Comparison of ENCODE assay signal across 18 mouse cellular contexts in the genomic region with DNA sequence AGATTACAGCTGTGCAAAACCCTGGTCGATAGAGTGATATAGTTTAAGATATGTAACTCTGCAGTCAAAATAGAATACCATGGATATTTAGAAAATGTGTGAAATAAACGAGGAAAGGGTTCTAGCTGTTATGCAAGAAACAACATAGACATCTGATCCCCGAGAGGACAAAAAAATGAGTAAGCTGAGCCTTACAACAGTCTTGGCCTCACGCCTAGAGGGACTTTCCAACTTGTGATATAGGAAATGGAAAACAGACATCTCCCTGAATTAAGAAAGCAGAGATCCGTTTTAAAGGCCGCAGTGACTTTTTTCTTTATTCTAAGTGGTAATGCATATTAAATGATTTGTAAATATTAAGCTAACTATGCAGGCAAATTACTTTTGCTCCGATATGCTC. TPM values are rescaled to one million over a fixed set of nuclear protein-coding genes. Genes with fewer than 3 reads are reported as not detected.
DNase-seq lines count a peak whose midpoint lies in the region; ATAC-seq and TF ChIP-seq lines count a peak whose summit lies in the region.
"Had no signal": no experiment of that assay in that cellular context is flagged by ENCODE, and none has a peak within 500 bp of the region (broad histone marks: within the 10 kb centered on the region; RNA-seq: fewer than 3 reads in every experiment).

No protein-coding gene starts in this region.

- TF ChIP-seq CTCF in brain, embryonic 14.5 days (IDR thresholded peaks at IDR 0.05; ENCODE audit: borderline replicate concordance, extremely low read depth, insufficient read depth, insufficient read length), result no peak

- 51% methylated on average over 7 of the region's 7 CpGs for WGBS in limb, embryonic 14.5 days
- 88% methylated on average over 7 of the region's 7 CpGs for WGBS in limb, embryonic 10.5 days
- WGBS in midbrain, embryonic 11.5 days, result 90% methylated on average over 7 of the region's 7 CpGs
- 88% methylated on average over 7 of the region's 7 CpGs for WGBS in forebrain, embryonic 13.5 days

- H3K4me1 ChIP-seq in limb, embryonic 14.5 days (ENCODE audit: control insufficient read depth, insufficient read depth, low read length), result peaks cover 11% of the 10 kb centered on the region; the same call in 1 of the 2 replicates
- H3K4me1 ChIP-seq in limb, embryonic 10.5 days, result no peaks in the 10 kb centered on the region
- no peaks in the 10 kb centered on the region for H3K4me1 ChIP-seq in midbrain, embryonic 11.5 days (ENCODE audit: control insufficient read depth, insufficient read depth, low read length)
- H3K4me1 ChIP-seq in forebrain, embryonic 13.5 days, result no peaks in the 10 kb centered on the region
- H3K4me1 ChIP-seq: forebrain, embryonic 10.5 days; midbrain, embryonic 15.5 days had no signal

- H3K27me3 ChIP-seq in limb, embryonic 14.5 days (ENCODE audit: control insufficient read depth, insufficient read depth, low read length), result no peaks in the 10 kb centered on the region
- no peaks in the 10 kb centered on the region for H3K27me3 ChIP-seq in limb, embryonic 10.5 days (ENCODE audit: low read depth, poor library complexity, severe bottlenecking)
- H3K27me3 ChIP-seq in midbrain, embryonic 11.5 days (ENCODE audit: control insufficient read depth, insufficient read depth, low read length), result no peaks in the 10 kb centered on the region
- H3K27me3 ChIP-seq in forebrain, embryonic 13.5 days, result no peaks in the 10 kb centered on the region
- H3K27me3 ChIP-seq: limb, embryonic 12.5 days; midbrain, embryonic 15.5 days had no signal

- H3K4me3 ChIP-seq in limb, embryonic 14.5 days (replicated peaks; ENCODE audit: low read length), result no peak overlapping the region
- no peak overlapping the region for H3K4me3 ChIP-seq in limb, embryonic 10.5 days
- H3K4me3 ChIP-seq in midbrain, embryonic 11.5 days (ENCODE audit: low read depth, low read length), result no peak overlapping the region
- no peak overlapping the region for H3K4me3 ChIP-seq in forebrain, embryonic 13.5 days
- H3K4me3 ChIP-seq: forebrain, embryonic 10.5 days; hindbrain, embryonic 10.5 days; limb, embryonic 12.5 days; midbrain, embryonic 15.5 days had no signal

- no peaks in the 10 kb centered on the region for H3K36me3 ChIP-seq in limb, embryonic 14.5 days (ENCODE audit: control insufficient read depth, insufficient read depth, low read length)
- H3K36me3 ChIP-seq in limb, embryonic 10.5 days, result no peaks in the 10 kb centered on the region
- H3K36me3 ChIP-seq in midbrain, embryonic 11.5 days (ENCODE audit: control insufficient read depth, insufficient read depth, low read length), result no peaks in the 10 kb centered on the region
- H3K36me3 ChIP-seq in forebrain, embryonic 13.5 days (ENCODE audit: poor library complexity, severe bottlenecking), result no peaks in the 10 kb centered on the region
- H3K36me3 ChIP-seq: forebrain, embryonic 10.5 days; hindbrain, embryonic 10.5 days; limb, embryonic 12.5 days; midbrain, embryonic 15.5 days had no signal

- peak; percentile 28 for DNase-seq in gastrocnemius, adult 18-20 months (ENCODE audit: low spot score)
- DNase-seq in gastrocnemius, postnatal 25 days, result no peak
- peak; percentile 87 for DNase-seq in limb, embryonic 14.5 days (ENCODE audit: low spot score)
- no peak for DNase-seq in limb, embryonic 10.5 days (ENCODE audit: low spot score)
- DNase-seq in brain, embryonic 14.5 days (ENCODE audit: low read depth), result peak; percentile 6
- peak; percentile 7 for DNase-seq in lung, postnatal 14 days
- DNase-seq in midbrain, embryonic 11.5 days (ENCODE audit: low spot score, missing footprints), result no peak
- DNase-seq: cerebellum, adult 2 months; embryo, embryonic 11 days; thymus, postnatal 14 days had no signal

- no peak overlapping the region for H3K27ac ChIP-seq in limb, embryonic 14.5 days (replicated peaks; ENCODE audit: low read depth, low read length)
- no peak overlapping the region for H3K27ac ChIP-seq in limb, embryonic 10.5 days
- no peak overlapping the region for H3K27ac ChIP-seq in midbrain, embryonic 11.5 days (ENCODE audit: low read depth, low read length)
- no peak overlapping the region for H3K27ac ChIP-seq in forebrain, embryonic 13.5 days
- H3K27ac ChIP-seq: forebrain, embryonic 10.5 days; hindbrain, embryonic 10.5 days; limb, embryonic 12.5 days; macrophage; midbrain, embryonic 15.5 days had no signal

- H3K9ac ChIP-seq in limb, embryonic 14.5 days (ENCODE audit: low read depth, low read length, severe bottlenecking), result no peak overlapping the region
- no peak overlapping the region for H3K9ac ChIP-seq in midbrain, embryonic 11.5 days (ENCODE audit: low read length)
- H3K9ac ChIP-seq in forebrain, embryonic 13.5 days, result no peak overlapping the region
- H3K9ac ChIP-seq: limb, embryonic 12.5 days; midbrain, embryonic 15.5 days had no signal

- H3K4me2 ChIP-seq in limb, embryonic 14.5 days (replicated peaks; ENCODE audit: low read depth, low read length, severe bottlenecking), result no peak overlapping the region
- no peak overlapping the region for H3K4me2 ChIP-seq in midbrain, embryonic 11.5 days
- H3K4me2 ChIP-seq in forebrain, embryonic 13.5 days, result no peak overlapping the region
- H3K4me2 ChIP-seq: limb, embryonic 12.5 days; midbrain, embryonic 15.5 days had no signal

- no peak for ATAC-seq in limb, embryonic 14.5 days (ENCODE audit: low FRiP score, low read depth)
- no peak for ATAC-seq in midbrain, embryonic 11.5 days (ENCODE audit: low FRiP score)
- ATAC-seq in forebrain, embryonic 13.5 days, result no peak
- ATAC-seq: intestine, embryonic 16.5 days; midbrain, embryonic 15.5 days had no signal

- TF ChIP-seq POLR2A in limb, embryonic 14.5 days (IDR thresholded peaks at IDR 0.05; ENCODE audit: borderline replicate concordance, extremely low read depth, insufficient read depth, insufficient read length), result no peak
- TF ChIP-seq POLR2A in brain, embryonic 14.5 days (IDR thresholded peaks at IDR 0.05; ENCODE audit: borderline replicate concordance, extremely low read depth, insufficient read depth, insufficient read length, poor library complexity, severe bottlenecking), result no peak

- H3K9me3 ChIP-seq in limb, embryonic 14.5 days (ENCODE audit: control insufficient read depth, low read length), result no peaks in the 10 kb centered on the region
- H3K9me3 ChIP-seq in limb, embryonic 10.5 days (replicated peaks), result no peaks in the 10 kb centered on the region
- no peaks in the 10 kb centered on the region for H3K9me3 ChIP-seq in midbrain, embryonic 11.5 days (ENCODE audit: control insufficient read depth, low read length)
- H3K9me3 ChIP-seq in forebrain, embryonic 13.5 days (replicated peaks), result no peaks in the 10 kb centered on the region
- H3K9me3 ChIP-seq: forebrain, embryonic 10.5 days; hindbrain, embryonic 10.5 days; limb, embryonic 12.5 days; midbrain, embryonic 15.5 days had no signal

RNA-seq across cellular contexts. Expression of a gene that starts 9.9 kb away (rescaled TPM):
- under 1 TPM in 1 of 2 experiments, not detected in 1; 0.18 TPM for total RNA-seq in gastrocnemius, adult 18-20 months (2021)
- not detected for total RNA-seq in gastrocnemius, postnatal 25 days (2021)
- 2.2 and 2.4 TPM in 2 replicates for polyA plus RNA-seq in limb, embryonic 14.5 days (2012; rRNA removed)
- polyA plus RNA-seq in limb, embryonic 14.5 days (2014; fragmentation: Nextera tagmentation; extraction: Ambion mirVana), result 0.33 and 0.80 TPM in 2 replicates
- polyA plus RNA-seq in limb, embryonic 10.5 days (2016; fragmentation: Nextera tagmentation; extraction: Ambion mirVana), result 0.20 and 0.49 TPM in 2 replicates
- 4.0 and 5.0 TPM in 2 replicates for polyA plus RNA-seq in brain, embryonic 14.5 days (2012; rRNA removed)
- polyA plus RNA-seq in midbrain, embryonic 11.5 days (2014; fragmentation: Nextera tagmentation; extraction: Ambion mirVana), result 0.49 and 0.62 TPM in 2 replicates
- 1.5 and 1.9 TPM in 2 replicates for polyA plus RNA-seq in forebrain, embryonic 13.5 days (2015; fragmentation: Nextera tagmentation; extraction: Ambion mirVana)
- total RNA-seq: MEL had no signal
- polyA plus RNA-seq: macrophage had no signal

Comparison
In these comparisons a context has a peak if more than half of its experiments do, and no peak if none do; other contexts are left out.
1. DNase-seq: peak in gastrocnemius, adult 18-20 months (single experiment), limb, embryonic 14.5 days (single experiment), brain, embryonic 14.5 days (single experiment) and lung, postnatal 14 days (single experiment); none in gastrocnemius, postnatal 25 days (single experiment), limb, embryonic 10.5 days (single experiment) and midbrain, embryonic 11.5 days (single experiment).